Mouse (Mus musculus) forebrain, embryonic 15.5 days (tissue): ENCODE measurements around the gene Tomm6. TPM values are rescaled to one million over a fixed set of nuclear protein-coding genes. Genes with fewer than 3 reads are reported as not detected.

ENCODE experiments used
- ATAC-seq: fragments of 200-750 bp; cut with Nextera tagmentation; replicated peaks from 2 replicates; pipeline ENCODE4 v1.8.0; 2017; ENCODE audit warnings: mild to moderate bottlenecking, moderate TSS enrichment, moderate library complexity
- H3K27ac ChIP-seq: fragments of 300-500 bp; sonication (generic); replicated peaks from 2 replicates; pipeline ENCODE4 v1.5.1; 2015; ENCODE audit warnings: mild to moderate bottlenecking, inconsistent platforms
- H3K27me3 ChIP-seq: fragments of 300-500 bp; sonication (generic); 2 replicates; pipeline ENCODE4 v1.6.1; 2015; ENCODE audit warnings: inconsistent platforms
- H3K36me3 ChIP-seq: fragments of 300-500 bp; sonication (generic); 2 replicates; pipeline ENCODE4 v1.6.1; 2015; ENCODE audit warnings: mild to moderate bottlenecking, inconsistent platforms
- H3K4me1 ChIP-seq: fragments of 300-500 bp; sonication (generic); 2 replicates; pipeline ENCODE4 v1.6.1; 2015; ENCODE audit warnings: inconsistent platforms
- H3K4me2 ChIP-seq: fragments of 300-500 bp; sonication (generic); replicated peaks from 2 replicates; pipeline ENCODE4 v1.6.1; 2015; ENCODE audit warnings: mild to moderate bottlenecking, inconsistent platforms
- H3K4me3 ChIP-seq: fragments of 300-500 bp; sonication (generic); 2 replicates; pipeline ENCODE4 v1.5.1; 2015; ENCODE audit warnings: mild to moderate bottlenecking, inconsistent platforms
- H3K9ac ChIP-seq: fragments of 300-500 bp; sonication (generic); replicated peaks from 2 replicates; pipeline ENCODE4 v1.6.1; 2015; ENCODE audit warnings: mild to moderate bottlenecking, inconsistent platforms
- H3K9me3 ChIP-seq: fragments of 300-500 bp; sonication (generic); 2 replicates; pipeline ENCODE4 v1.6.1; 2016; ENCODE audit warnings: inconsistent platforms
- WGBS: fragments of 180-500 bp; shearing (Covaris S2); methylation state at CpG from one replicate; pipeline ENCODE4 v1.1.7; 2015; ENCODE audit warnings: mixed read lengths; 5-methylcytosine and 5-hydroxymethylcytosine counted together
- polyA plus RNA-seq: library from polyadenylated mRNA; unstranded; fragments of >200 nt; fragmentation: Nextera tagmentation; extraction: Ambion mirVana; gene quantifications from 2 replicates; pipeline ENCODE4 v1.2.1, GENCODE M21; 2015

The Tomm6 gene
- 258 and 266 TPM in 2 replicates for polyA plus RNA-seq

DNA sequence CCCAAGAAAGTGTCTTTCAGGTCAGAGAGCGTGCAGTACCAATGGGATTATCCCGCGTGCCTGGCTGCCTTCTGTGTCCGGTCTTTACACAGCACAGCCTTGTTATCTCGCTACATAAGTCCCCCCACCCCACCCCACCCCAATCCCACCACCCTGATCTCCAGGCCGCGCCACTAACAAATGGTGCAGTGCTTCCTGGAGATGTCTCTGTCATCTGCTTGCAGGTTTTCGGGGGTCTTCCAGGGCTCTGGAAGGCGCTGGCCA lies at the start of gene Tomm6:
TSS of gene Tomm6 (minus strand) at position 43 of the 264 bp plus-strand sequence.
- H3K4me3 ChIP-seq: peak within 1 kb of the TSS; percentile 78
- H3K27ac ChIP-seq: peak within 1 kb of the TSS; percentile 86
- H3K27me3 ChIP-seq: no peaks in the 10 kb centered on the region
- H3K36me3 ChIP-seq: peaks cover 18% of the 10 kb centered on the region
- H3K9ac ChIP-seq: peak within 1 kb of the TSS; percentile 88
- ATAC-seq: no peak
- peak within 1 kb of the TSS; percentile 92 for H3K4me2 ChIP-seq
- peaks cover 20% of the 10 kb centered on the region for H3K4me1 ChIP-seq
- WGBS: 0% methylated on average over 9 of the region's 9 CpGs
- no peaks in the 10 kb centered on the region for H3K9me3 ChIP-seq

DNA sequence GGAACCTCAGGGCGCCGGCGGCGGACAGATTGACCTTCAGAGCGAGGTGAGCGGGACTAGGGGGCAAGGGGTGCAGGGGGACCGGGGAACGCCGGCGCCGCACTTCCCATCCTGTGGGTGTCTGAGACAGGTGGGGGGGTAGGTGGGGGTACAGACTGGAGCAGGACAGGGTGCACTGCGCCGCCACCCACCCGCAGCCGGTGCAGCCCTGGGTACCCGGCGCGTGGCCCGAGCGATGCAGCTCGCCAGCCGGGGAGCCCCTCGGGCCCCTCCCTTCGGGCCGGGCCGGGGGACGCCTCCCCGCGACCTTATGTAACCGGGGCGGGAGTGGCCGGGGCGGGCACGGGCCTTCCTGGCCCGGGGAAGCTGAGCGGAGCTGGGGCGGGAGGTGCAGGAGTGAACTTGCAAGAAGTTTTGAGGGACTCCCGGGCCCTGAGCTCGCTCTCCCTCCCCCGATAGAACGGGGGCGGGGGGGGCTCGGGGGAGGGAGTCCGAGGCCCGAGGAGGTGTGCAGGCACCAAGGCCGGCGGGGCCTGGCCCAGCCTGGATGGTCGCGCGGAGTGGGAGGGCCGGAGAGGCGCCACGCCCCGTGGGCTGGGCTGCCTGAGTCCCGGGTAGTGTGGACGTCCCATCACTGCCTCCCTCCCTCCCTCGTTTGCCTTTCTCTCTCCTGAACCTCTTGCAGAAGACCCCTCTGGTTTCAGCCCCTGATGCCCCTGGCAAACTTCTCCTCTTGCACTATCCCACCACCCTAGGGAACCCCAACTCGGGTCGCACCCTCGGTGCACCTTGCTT lies 49.3 kb upstream of the Tomm6 start:
- Histone ChIP-seq H3K9ac (peak overlapping the region; percentile 54), H3K27me3 (peaks cover 29% of the 10 kb centered on the region), H3K36me3 (no peaks in the 10 kb centered on the region), H3K4me1 (peaks cover 19% of the 10 kb centered on the region), H3K9me3 (no peaks in the 10 kb centered on the region), H3K4me3 (peak overlapping the region; percentile 66), H3K4me2 (peak overlapping the region; percentile 99), H3K27ac (no peak overlapping the region)
- WGBS: under 1% methylated on average over 48 of the region's 60 CpGs
- peak; percentile 84 for ATAC-seq

DNA sequence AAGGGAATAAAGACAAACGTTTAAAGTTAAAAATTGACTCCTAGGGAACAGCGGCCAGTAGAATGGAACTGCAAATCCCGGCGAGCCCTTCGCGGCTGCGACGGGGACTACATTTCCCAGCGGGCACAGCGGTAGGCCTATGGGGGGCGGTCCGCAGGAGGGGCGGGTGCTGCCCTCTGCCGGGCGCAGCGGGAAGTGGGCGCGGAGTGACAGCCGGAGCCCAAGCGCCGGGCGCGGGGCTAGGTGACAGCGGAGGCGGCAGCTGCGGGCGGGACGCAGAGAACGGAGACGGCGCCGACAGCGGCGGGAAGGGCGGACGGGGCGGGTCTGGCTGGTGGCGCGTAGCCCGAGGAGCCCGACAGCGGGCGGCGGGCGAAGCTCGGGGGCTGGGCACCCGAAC lies 48.7 kb upstream of the Tomm6 start, which contains the start of gene Tfeb:
TSS of gene Tfeb (plus strand) at position 175 of the 400 bp plus-strand sequence.
- under 1% methylated on average over 47 of the region's 47 CpGs for WGBS
- Histone ChIP-seq H3K36me3 (no peaks in the 10 kb centered on the region), H3K27me3 (peaks cover 29% of the 10 kb centered on the region)

DNA sequence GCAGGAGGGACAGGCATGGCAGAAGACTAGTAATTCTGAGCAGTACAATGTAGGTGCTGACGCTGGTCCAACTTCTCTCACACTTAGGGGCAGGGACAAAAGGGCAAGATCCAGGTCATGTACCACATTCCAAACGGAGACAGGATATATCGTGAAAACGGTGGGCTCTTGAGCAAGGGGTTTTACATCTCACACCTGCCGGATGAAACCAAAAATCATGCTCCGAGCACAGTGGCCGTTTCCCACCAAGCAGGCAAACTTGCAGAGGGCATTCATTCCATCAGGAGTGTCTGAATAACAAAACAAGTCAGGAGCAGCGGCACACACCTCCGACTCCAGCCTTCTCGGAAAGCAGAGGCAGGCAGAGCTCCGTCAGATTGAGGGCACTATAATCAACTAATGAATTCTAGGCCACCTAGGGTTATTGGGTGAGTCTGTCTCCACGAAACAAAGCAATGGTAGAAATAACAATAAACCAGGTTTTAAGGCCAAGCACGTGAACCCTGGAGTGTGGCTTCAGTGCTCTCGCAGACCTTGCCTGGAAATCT lies 47.4 kb upstream of the Tomm6 start:
- H3K4me1 ChIP-seq: peaks cover 19% of the 10 kb centered on the region
- peaks cover 29% of the 10 kb centered on the region for H3K27me3 ChIP-seq
- no peak overlapping the region for H3K4me3 ChIP-seq
- no peaks in the 10 kb centered on the region for H3K9me3 ChIP-seq
- no peak for ATAC-seq
- no peak overlapping the region for H3K27ac ChIP-seq
- 76% methylated on average over 14 of the region's 14 CpGs for WGBS
- no peaks in the 10 kb centered on the region for H3K36me3 ChIP-seq
- H3K9ac ChIP-seq: no peak overlapping the region
- no peak overlapping the region for H3K4me2 ChIP-seq

More for the DNA sequence above, 48.7 kb upstream of the Tomm6 start, which contains the start of gene Tfeb:
- Histone ChIP-seq H3K4me2 (peak within 1 kb of the TSS; percentile 99), H3K9ac (peak within 1 kb of the TSS; percentile 54), H3K4me3 (peak within 1 kb of the TSS; percentile 66), H3K4me1 (peaks cover 19% of the 10 kb centered on the region), H3K27ac (no peak within 1 kb of the TSS), H3K9me3 (no peaks in the 10 kb centered on the region)
- peak; percentile 89 for ATAC-seq

DNA sequence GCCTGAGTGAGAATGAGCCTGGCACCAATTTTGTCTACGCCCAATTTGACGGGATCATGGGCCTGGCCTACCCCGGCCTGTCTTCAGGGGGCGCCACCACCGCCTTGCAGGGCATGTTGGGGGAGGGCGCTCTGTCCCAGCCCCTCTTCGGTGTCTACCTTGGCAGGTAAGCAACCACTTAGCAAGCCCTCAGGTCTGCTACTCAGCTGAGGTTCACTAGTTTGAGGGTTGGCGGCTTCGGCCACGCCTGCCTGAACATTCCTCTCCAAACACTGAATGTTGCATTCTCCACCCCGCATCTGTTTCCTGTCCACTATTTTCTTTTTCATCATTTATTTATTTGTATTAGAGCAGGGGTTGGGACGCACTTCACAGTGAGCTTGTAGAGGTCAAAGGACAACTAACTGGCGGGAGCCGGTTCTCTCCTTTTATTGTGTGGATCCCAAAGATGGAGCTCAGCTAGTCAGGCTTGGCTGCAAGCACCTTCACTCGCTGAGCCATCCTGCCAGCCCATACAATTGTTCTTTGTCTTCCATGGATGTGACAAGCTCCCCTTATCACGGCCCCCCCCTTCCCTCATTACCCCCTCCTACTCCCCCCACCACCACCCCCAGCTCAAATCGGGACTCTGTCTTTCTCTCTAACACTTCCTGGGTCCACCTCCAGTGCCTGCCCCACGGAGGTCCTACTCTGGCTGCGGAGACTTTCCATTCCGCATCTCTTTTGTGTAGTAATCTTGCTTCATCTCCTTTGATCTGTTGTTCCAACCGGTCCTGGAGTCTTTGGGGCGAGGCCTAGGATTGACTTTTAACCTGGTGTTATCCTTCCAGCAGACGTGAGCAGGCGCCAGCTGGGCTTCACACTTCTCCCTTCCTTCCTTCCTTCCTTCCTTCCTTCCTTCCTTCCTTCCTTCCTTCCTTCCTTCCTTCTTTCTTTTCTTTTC lies 42.7 kb upstream of the Tomm6 start:
- Histone ChIP-seq H3K9me3 (no peaks in the 10 kb centered on the region), H3K36me3 (no peaks in the 10 kb centered on the region), H3K27me3 (no peaks in the 10 kb centered on the region), H3K4me2 (no peak overlapping the region), H3K27ac (no peak overlapping the region), H3K9ac (no peak overlapping the region), H3K4me3 (no peak overlapping the region), H3K4me1 (no peaks in the 10 kb centered on the region)
- ATAC-seq: no peak
- 53% methylated on average over 24 of the region's 24 CpGs for WGBS

DNA sequence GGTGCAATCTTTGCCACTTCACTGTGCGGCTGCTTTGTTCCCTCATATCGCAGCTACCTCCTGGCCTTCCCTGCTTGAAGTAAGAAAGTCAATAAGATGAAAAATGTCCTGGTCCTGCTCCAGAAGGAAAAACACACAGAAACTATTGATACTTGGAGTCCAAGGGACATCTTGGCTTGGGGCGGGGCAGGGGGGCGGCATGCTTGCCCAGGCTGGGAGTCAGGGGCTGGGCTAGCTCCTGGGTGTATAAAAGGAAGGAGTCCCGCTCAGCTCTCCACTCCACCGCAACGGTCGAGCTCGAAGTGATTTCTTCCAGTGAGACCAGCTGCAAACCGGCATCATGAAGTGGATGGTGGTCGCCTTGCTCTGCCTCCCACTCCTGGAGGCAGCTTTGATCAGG lies 38.4 kb upstream of the Tomm6 start, which contains the start of gene Pgc:
TSS of gene Pgc (plus strand) at position 277 of the 400 bp plus-strand sequence.
- 86% methylated on average over 11 of the region's 11 CpGs for WGBS
- H3K9me3 ChIP-seq: no peaks in the 10 kb centered on the region
- H3K9ac ChIP-seq: no peak within 1 kb of the TSS
- H3K27ac ChIP-seq: no peak within 1 kb of the TSS
- ATAC-seq: no peak
- no peaks in the 10 kb centered on the region for H3K4me1 ChIP-seq
- H3K4me3 ChIP-seq: no peak within 1 kb of the TSS
- no peak within 1 kb of the TSS for H3K4me2 ChIP-seq
- H3K27me3 ChIP-seq: no peaks in the 10 kb centered on the region
- H3K36me3 ChIP-seq: no peaks in the 10 kb centered on the region

DNA sequence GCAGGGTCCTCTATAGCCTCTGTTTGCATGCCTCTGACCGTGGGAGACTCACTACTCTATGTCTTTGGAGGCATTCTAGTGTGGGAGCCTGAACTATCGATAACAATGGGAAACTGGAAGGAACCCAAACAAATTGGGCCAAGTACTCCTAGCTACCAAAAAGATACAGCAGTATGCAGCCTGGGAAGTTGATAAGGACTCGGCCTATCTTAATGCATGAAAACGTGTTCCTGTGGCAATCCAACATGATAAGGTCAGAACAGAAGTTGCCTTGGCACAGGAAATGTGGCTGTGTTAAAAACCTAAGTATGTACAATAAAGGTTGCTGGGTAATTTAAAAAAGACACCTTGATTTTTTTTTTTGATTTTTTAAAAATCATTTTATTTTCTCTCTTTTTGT lies 33.0 kb upstream of the Tomm6 start:
- H3K9ac ChIP-seq: no peak overlapping the region
- H3K9me3 ChIP-seq: no peaks in the 10 kb centered on the region
- H3K4me3 ChIP-seq: no peak overlapping the region
- 90% methylated on average over 4 of the region's 4 CpGs for WGBS
- no peak overlapping the region for H3K4me2 ChIP-seq
- no peak for ATAC-seq
- no peak overlapping the region for H3K27ac ChIP-seq
- no peaks in the 10 kb centered on the region for H3K36me3 ChIP-seq
- H3K4me1 ChIP-seq: no peaks in the 10 kb centered on the region
- no peaks in the 10 kb centered on the region for H3K27me3 ChIP-seq

DNA sequence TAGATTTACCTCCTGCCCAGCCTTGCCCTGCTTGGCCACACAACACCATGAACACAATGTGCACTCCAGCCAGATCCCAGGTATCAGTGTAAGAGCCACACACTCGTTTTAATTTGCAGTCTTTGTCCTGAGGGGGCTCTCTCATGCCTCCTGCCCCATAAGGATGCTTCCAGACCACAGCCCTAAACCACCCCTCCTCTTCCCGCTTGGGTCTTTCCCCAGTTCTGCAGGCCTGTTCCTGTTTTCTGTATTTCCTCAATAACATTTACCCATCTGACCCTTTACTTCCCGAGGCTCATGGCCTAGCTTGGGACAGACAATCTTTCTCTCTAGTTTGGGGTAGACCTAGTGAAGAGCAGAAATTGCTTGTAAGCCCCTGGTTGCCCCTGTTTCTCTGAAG lies 26.9 kb upstream of the Tomm6 start:
- H3K9ac ChIP-seq: no peak overlapping the region
- no peak overlapping the region for H3K4me3 ChIP-seq
- WGBS: 55% methylated on average over 3 of the region's 3 CpGs
- no peaks in the 10 kb centered on the region for H3K36me3 ChIP-seq
- ATAC-seq: no peak
- H3K27me3 ChIP-seq: no peaks in the 10 kb centered on the region
- H3K4me2 ChIP-seq: no peak overlapping the region
- no peaks in the 10 kb centered on the region for H3K9me3 ChIP-seq
- no peak overlapping the region for H3K27ac ChIP-seq
- H3K4me1 ChIP-seq: no peaks in the 10 kb centered on the region

DNA sequence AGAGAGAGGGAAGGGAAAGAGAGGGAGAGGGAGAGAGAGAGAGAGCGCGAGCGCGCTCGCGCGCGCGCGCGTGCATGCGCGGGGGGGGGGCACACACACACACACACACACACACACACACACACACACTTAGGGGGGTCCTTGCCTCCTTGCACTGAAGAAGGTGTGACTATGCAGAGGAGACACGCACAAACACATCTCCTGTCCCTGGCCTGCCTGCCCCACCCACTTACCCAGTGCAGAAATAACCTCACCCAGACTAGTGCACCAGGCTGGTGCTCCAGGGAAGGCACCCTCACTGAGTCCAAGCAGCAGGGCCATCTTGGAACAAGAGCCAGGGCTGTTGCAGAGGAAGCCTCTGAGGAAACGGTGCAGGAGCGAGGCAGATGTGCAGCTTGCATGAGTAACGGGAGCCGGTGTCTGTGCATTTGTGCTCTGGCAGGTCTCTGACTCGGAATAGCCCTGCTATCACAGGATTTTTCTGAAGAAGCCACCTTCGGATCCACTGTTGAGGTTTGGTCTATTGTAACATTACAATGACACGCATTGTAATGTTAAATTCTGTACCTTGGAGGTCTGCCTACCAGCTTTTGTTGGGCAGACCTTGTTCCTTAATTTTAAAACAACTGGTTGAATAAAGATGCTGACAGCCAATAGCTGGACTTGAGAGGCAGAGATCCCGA lies 24.8 kb upstream of the Tomm6 start:
- WGBS: 35% methylated on average over 16 of the region's 22 CpGs
- H3K9ac ChIP-seq: no peak overlapping the region
- ATAC-seq: no peak
- H3K27ac ChIP-seq: no peak overlapping the region
- no peaks in the 10 kb centered on the region for H3K27me3 ChIP-seq
- H3K4me2 ChIP-seq: no peak overlapping the region
- no peaks in the 10 kb centered on the region for H3K9me3 ChIP-seq
- H3K4me1 ChIP-seq: no peaks in the 10 kb centered on the region
- H3K36me3 ChIP-seq: no peaks in the 10 kb centered on the region
- H3K4me3 ChIP-seq: no peak overlapping the region

DNA sequence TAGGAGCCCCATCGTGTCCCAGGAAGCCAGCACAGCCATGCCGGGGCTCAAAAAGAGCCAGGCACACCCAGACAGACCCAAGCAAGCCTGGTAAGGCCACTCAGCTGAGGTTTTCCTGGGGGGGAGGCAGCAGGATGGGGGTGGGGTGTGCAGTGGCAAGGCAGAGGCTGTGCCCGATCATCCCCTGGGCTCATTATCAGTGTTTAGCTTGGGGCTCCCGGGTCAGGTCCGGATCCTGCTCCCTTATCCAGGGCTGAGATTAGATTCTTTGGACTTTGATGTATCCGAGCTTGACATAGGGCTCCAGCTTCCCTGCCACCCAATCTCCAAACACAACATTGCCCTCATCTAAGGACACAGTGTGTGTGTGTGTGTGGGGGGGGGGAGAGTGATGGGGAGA lies 23.7 kb upstream of the Tomm6 start:
- Histone ChIP-seq H3K27me3 (no peaks in the 10 kb centered on the region), H3K27ac (no peak overlapping the region), H3K4me1 (no peaks in the 10 kb centered on the region), H3K4me3 (no peak overlapping the region), H3K36me3 (no peaks in the 10 kb centered on the region), H3K4me2 (no peak overlapping the region), H3K9ac (no peak overlapping the region), H3K9me3 (no peaks in the 10 kb centered on the region)
- 69% methylated on average over 6 of the region's 6 CpGs for WGBS
- ATAC-seq: no peak

DNA sequence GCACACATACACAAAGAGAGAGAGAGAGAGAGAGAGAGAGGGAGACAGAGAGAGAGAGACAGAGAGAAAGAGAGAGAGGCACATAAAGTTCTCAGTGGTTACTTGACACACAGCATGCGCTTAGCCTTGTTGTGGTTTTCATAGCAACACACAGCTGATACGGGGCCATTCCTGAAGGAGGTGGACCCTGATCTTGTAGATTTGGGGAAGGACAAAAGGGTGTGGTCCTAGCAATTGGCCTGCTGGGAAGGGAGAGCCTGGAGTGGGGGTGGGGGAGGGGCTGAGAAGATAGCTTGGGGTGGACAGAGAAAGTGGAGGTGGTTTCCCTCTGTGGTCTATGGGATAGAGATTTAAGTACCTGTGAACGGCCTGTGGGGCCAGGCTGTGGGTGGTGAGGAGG lies 21.9 kb upstream of the Tomm6 start:
- no peaks in the 10 kb centered on the region for H3K9me3 ChIP-seq
- no peak overlapping the region for H3K4me2 ChIP-seq
- no peak for ATAC-seq
- H3K27me3 ChIP-seq: no peaks in the 10 kb centered on the region
- H3K4me1 ChIP-seq: no peaks in the 10 kb centered on the region
- no peak overlapping the region for H3K9ac ChIP-seq
- H3K27ac ChIP-seq: no peak overlapping the region
- WGBS: 87% methylated on average over 3 of the region's 3 CpGs
- no peaks in the 10 kb centered on the region for H3K36me3 ChIP-seq
- H3K4me3 ChIP-seq: no peak overlapping the region
